Mouse (Mus musculus): ENCODE measurements around the gene Lypd1.

- TF ChIP-seq POLR2A (IDR thresholded peaks at IDR 0.05; ENCODE audit: borderline replicate concordance, extremely low read depth, insufficient read depth, insufficient read length, poor library complexity, severe bottlenecking) (no peak), CTCF (IDR thresholded peaks at IDR 0.05; ENCODE audit: borderline replicate concordance, extremely low read depth, insufficient read depth, insufficient read length) (no peak)
Observed at GRCm38 (mm10) chr1:125854646-125855045, 58.3 kb downstream of the Lypd1 start.
